Mouse (Mus musculus): ENCODE results near the gene Nufip1. TPM values are rescaled to one million over a fixed set of nuclear protein-coding genes. Genes with fewer than 3 reads are reported as not detected.

Nufip1 gene
- polyA plus RNA-seq, 1 experiment = 2.5 TPM

DNA sequence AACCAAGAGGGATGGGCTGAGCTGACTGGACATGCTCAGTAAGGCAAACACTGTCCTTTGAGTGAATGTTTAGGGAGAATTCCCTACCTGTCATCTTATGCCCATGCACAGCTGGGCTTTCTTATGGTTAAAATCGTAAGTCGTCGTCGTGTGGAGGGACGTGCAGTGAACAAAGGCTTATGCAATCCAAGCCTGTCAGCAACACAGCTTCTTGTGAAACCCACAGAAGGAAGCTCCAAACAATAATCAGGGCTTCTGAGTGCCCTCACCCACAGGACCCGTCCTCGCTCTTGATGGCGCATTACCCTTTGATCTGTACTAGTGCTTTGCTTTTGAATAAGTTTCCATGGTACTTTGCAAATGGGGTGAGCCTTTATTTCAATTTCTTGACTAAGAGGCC lies 60.6 kb downstream of the Nufip1 start:
- WGBS = 59% methylated on average over 8 of the region's 8 CpGs
- DNase-seq = no peak
- Histone ChIP-seq H3K4me1 (ENCODE audit: control insufficient read depth, insufficient read depth, low read length) (no peaks in the 10 kb centered on the region), H3K4me3 (replicated peaks; ENCODE audit: extremely low read depth, low read depth, low read length) (no peak overlapping the region)
- TF ChIP-seq CTCF (IDR thresholded peaks at IDR 0.05; ENCODE audit: insufficient read depth, low read length) (no peak), POLR2A (IDR thresholded peaks at IDR 0.05; ENCODE audit: borderline replicate concordance, extremely low read depth, low read depth, low read length) (no peak)

DNA sequence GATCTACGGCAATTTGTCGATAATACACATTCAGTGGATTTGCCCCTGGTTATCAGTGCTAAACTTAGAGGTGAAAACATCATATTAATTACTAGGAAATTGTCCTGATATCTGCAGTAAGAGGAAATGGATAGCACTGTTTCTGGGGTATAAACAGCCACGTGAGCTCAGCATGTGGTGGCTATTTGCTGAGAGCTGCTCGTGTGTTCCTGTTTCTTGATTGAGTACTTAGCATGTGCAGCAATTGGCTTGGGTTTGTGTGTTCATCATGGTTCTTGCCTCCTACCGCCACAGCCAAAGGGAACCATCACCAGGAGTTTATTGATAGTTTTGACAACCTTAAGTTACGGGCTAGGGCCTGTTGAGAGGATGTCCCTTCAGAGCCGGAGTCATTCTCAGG lies 63.6 kb downstream of the Nufip1 start:
- no peak overlapping the region for H3K4me3 ChIP-seq (replicated peaks; ENCODE audit: extremely low read depth, low read depth, low read length)
- 77% methylated on average over 7 of the region's 7 CpGs for WGBS
- no peaks in the 10 kb centered on the region for H3K4me1 ChIP-seq (ENCODE audit: control insufficient read depth, insufficient read depth, low read length)
- no peak for DNase-seq
- TF ChIP-seq CTCF (IDR thresholded peaks at IDR 0.05; ENCODE audit: insufficient read depth, low read length) (no peak), POLR2A (IDR thresholded peaks at IDR 0.05; ENCODE audit: borderline replicate concordance, extremely low read depth, low read depth, low read length) (no peak)

DNA sequence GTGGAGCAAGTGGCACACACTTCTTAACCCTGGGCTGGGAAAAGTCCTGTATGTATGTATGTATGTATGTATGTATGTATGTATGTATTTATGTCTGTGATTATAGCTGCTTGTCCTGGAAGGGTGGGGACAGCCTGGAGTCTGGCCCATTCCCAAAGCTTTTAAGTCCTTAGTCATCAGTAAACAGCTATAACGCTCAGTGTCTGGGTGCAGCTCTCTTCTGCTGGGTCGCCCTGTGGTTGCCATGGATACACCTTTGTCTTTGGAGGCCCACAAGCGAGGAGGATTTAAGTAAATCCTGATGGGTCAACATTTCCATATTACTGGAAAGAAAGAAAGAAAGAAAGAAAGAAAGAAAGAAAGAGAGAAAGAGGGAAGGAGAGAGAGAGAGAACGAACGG lies 65.1 kb downstream of the Nufip1 start:
- DNase-seq = no peak
- H3K4me3 ChIP-seq (replicated peaks; ENCODE audit: extremely low read depth, low read depth, low read length) = no peak overlapping the region
- WGBS = 52% methylated on average over 5 of the region's 5 CpGs
- H3K4me1 ChIP-seq (ENCODE audit: control insufficient read depth, insufficient read depth, low read length) = no peaks in the 10 kb centered on the region
- TF ChIP-seq CTCF (IDR thresholded peaks at IDR 0.05; ENCODE audit: insufficient read depth, low read length) = no peak

DNA sequence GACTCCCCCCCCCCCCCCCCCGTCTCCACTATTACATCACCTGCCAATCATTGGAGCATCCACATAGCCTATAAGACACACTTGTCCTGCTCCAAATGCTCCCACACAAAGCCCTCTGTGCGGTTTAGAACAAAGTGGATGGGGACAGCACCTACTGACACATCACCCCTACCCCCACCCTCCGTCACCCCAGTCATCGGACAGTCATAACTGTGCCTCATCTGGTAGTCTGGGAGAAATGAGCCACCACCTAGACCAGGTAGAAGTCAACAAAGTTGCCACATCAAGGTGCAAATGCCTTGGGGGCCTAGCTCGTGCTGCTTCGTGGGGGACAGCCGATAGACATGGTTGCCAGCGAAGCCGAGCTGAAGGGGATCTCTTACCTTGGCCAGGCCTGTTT lies 66.5 kb downstream of the Nufip1 start:
- WGBS = 94% methylated on average over 9 of the region's 9 CpGs
- no peak overlapping the region for H3K4me3 ChIP-seq (replicated peaks; ENCODE audit: extremely low read depth, low read depth, low read length)
- H3K4me1 ChIP-seq (ENCODE audit: control insufficient read depth, insufficient read depth, low read length) = no peaks in the 10 kb centered on the region
- no peak for TF ChIP-seq CTCF (IDR thresholded peaks at IDR 0.05; ENCODE audit: insufficient read depth, low read length)
- TF ChIP-seq POLR2A (IDR thresholded peaks at IDR 0.05; ENCODE audit: borderline replicate concordance, extremely low read depth, low read depth, low read length) = no peak
- no peak for DNase-seq

DNA sequence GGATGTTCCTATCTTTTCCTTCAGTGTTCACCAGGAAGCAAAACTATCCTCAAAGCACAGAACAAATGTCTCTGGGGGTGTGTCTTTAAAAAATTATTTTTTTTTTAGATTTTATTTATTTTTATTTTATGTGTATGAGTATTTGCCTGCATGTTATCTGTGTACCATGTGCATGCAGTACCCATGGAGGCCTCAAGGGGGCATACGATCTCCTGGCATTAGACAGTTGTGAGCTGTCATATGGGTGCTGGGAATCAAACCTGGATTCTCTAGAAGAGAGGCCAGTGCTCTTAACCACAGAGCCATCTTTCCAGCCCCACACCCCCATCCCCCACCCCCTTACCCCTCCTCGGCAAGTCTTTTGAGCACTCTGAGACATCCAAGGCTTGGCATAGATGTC lies 67.8 kb downstream of the Nufip1 start:
- WGBS = 82% methylated on average over 2 of the region's 2 CpGs
- no peaks in the 10 kb centered on the region for H3K4me1 ChIP-seq (ENCODE audit: control insufficient read depth, insufficient read depth, low read length)
- no peak overlapping the region for H3K4me3 ChIP-seq (replicated peaks; ENCODE audit: extremely low read depth, low read depth, low read length)
- TF ChIP-seq CTCF (IDR thresholded peaks at IDR 0.05; ENCODE audit: insufficient read depth, low read length) (peak; percentile 26; the same call in 1 of the 2 replicates), POLR2A (IDR thresholded peaks at IDR 0.05; ENCODE audit: borderline replicate concordance, extremely low read depth, low read depth, low read length) (no peak)
- no peak for DNase-seq

DNA sequence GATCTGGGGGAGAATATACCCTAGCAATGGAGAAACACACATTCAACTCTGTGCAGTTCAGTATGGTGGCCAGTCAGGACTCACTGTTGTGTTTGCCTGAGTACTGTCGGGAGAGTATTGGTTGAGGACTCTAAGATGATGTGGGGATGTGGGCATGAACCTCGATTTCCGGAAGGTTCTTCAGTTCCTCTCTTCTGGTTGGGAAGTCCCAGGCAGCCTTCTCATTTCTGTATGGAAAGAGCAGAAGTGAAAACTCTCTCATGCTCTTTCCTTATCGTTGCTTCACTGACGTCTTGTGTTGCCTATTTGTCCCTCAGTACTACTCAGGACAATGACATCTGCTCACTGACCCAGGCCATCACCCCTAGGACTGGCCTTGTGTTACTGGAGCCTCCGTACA lies 68.7 kb downstream of the Nufip1 start:
- no peak overlapping the region for H3K4me3 ChIP-seq (replicated peaks; ENCODE audit: extremely low read depth, low read depth, low read length)
- TF ChIP-seq POLR2A (IDR thresholded peaks at IDR 0.05; ENCODE audit: borderline replicate concordance, extremely low read depth, low read depth, low read length) (no peak), CTCF (IDR thresholded peaks at IDR 0.05; ENCODE audit: insufficient read depth, low read length) (no peak)
- no peak for DNase-seq
- no peaks in the 10 kb centered on the region for H3K4me1 ChIP-seq (ENCODE audit: control insufficient read depth, insufficient read depth, low read length)
- WGBS = 74% methylated on average over 6 of the region's 6 CpGs

DNA sequence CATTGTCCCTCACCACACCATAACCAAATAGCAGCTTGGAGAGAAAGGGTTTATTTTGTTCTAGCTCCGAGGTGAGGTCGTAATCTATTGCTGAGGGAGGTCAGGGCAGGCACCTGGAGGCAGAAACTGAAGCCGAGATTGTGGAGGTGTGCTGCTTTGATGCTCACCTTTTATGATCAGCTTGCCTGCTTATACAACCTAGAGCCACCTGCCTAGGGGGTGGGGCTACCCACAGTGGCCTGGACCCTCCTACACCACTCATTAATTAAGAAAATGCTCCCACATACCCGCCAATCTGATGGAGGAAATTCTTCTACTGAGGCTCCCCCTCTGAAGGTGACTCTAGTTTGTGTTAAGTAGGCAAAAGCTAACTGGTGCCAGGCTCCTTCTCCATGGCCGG lies 74.7 kb downstream of the Nufip1 start:
- WGBS = 70% methylated on average over 5 of the region's 5 CpGs
- no peak for TF ChIP-seq CTCF (IDR thresholded peaks at IDR 0.05; ENCODE audit: insufficient read depth, low read length)
- no peak for TF ChIP-seq POLR2A (IDR thresholded peaks at IDR 0.05; ENCODE audit: borderline replicate concordance, extremely low read depth, low read depth, low read length)
- H3K4me1 ChIP-seq (ENCODE audit: control insufficient read depth, insufficient read depth, low read length) = no peaks in the 10 kb centered on the region
- H3K4me3 ChIP-seq (replicated peaks; ENCODE audit: extremely low read depth, low read depth, low read length) = no peak overlapping the region
- no peak for DNase-seq

DNA sequence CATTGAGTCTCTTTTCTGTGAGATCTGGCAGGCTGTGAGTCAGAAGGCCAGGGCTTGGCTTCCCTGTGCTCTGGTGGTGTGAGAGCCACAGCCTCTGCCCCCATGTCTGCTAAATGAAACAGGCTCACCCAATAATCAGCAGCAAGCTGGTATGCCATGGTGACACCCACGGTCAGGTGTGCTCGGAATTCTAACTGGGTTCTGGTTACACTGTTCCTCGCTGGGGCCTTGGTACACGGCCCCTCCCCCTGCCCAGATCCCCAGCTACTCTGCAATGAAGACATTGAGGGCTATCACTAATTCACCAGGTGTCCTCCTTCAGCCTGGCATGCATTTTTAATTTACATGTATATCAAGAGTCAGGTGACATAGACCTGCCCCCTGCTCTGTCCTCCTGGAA lies 75.6 kb downstream of the Nufip1 start:
- H3K4me1 ChIP-seq (ENCODE audit: control insufficient read depth, insufficient read depth, low read length) = no peaks in the 10 kb centered on the region
- no peak overlapping the region for H3K4me3 ChIP-seq (replicated peaks; ENCODE audit: extremely low read depth, low read depth, low read length)
- no peak for DNase-seq
- TF ChIP-seq CTCF (IDR thresholded peaks at IDR 0.05; ENCODE audit: insufficient read depth, low read length) (no peak), POLR2A (IDR thresholded peaks at IDR 0.05; ENCODE audit: borderline replicate concordance, extremely low read depth, low read depth, low read length) (no peak)
- 73% methylated on average over 4 of the region's 4 CpGs for WGBS

Other genes starting within 250 kb of the Nufip1 start
- gene Kctd4, start 155.9 kb upstream of the Nufip1 start, polyA plus RNA-seq (2012; rRNA removed) = 0.20 TPM in 1 of 2 replicates, not detected in the other
- 1.6 and 2.3 TPM in 2 replicates for gene Gtf2f2, start 100.0 kb upstream of the Nufip1 start, polyA plus RNA-seq (2012; rRNA removed)
- gene Gpalpp1, start 131 bp upstream of the Nufip1 start, polyA plus RNA-seq (2012; rRNA removed) = 3.4 and 6.0 TPM in 2 replicates